Mouse (Mus musculus) spleen, adult 2 months (tissue): Measurements from ENCODE around the gene Slfn9. TPM values are rescaled to one million over a fixed set of nuclear protein-coding genes. Genes with fewer than 3 reads are reported as not detected.
"Not testable (repeated sequence)": the region's sequence is repeated elsewhere in the genome, so short reads cannot be mapped to it uniquely, and the experiment has no call there.

ENCODE experiments used
- DNase-seq, 2 experiments: peaks; one replicate each; pipeline versions ENCODE4 v3.0.0 to v3.0.0-alpha.2; 2012 to 2021; ENCODE audit warnings: low spot score in 2 of 2, low read depth in 1 of 2
- H3K27ac ChIP-seq: fragments of 200-500 bp; 2 replicates; pipeline ENCODE4 v1.5.1; 2012; ENCODE audit warnings: low read length, inconsistent platforms; ENCODE audit not compliant: insufficient read depth
- H3K27me3 ChIP-seq: fragments of 200-500 bp; 2 replicates; pipeline ENCODE4 v1.6.1; 2012; ENCODE audit warnings: mild to moderate bottlenecking, moderate library complexity, low read length, inconsistent platforms; ENCODE audit not compliant: control insufficient read depth, insufficient read depth
- H3K36me3 ChIP-seq: fragments of 200-500 bp; 2 replicates; pipeline ENCODE4 v1.6.1; 2012; ENCODE audit warnings: mild to moderate bottlenecking, low read length, inconsistent platforms; ENCODE audit not compliant: control insufficient read depth, insufficient read depth
- H3K4me1 ChIP-seq: fragments of 200-500 bp; 2 replicates; pipeline ENCODE4 v1.6.1; 2011; ENCODE audit warnings: inconsistent platforms; ENCODE audit not compliant: control insufficient read depth, insufficient read depth, insufficient read length
- H3K4me3 ChIP-seq: fragments of 200-500 bp; 2 replicates; pipeline ENCODE4 v1.5.1; 2011; ENCODE audit warnings: mild to moderate bottlenecking, inconsistent platforms; ENCODE audit not compliant: insufficient read depth, insufficient read length; ENCODE audit errors: extremely low read depth
- CTCF ChIP-seq: fragments of 200-500 bp; IDR thresholded peaks from 2 replicates; pipeline ENCODE4 v1.5.1; 2011; ENCODE audit warnings: mild to moderate bottlenecking, inconsistent platforms; ENCODE audit not compliant: insufficient read depth, insufficient read length, insufficient replicate concordance; ENCODE audit errors: extremely low read depth
- POLR2A ChIP-seq: fragments of 200-500 bp; IDR thresholded peaks from 2 replicates; pipeline ENCODE4 v1.6.1; 2011; ENCODE audit warnings: low read depth, low read length, inconsistent platforms
- WGBS: fragments of 180-500 bp; shearing (Covaris S2); methylation state at CpG from one replicate; pipeline ENCODE4 v1.1.7; 2018; 5-methylcytosine and 5-hydroxymethylcytosine counted together
- polyA plus RNA-seq: library from polyadenylated mRNA; depleted of rRNA; stranded (reverse); fragments of >200 nt; gene quantifications from 2 replicates; pipeline ENCODE4 v1.2.3, GENCODE M21; 2012

Gene Slfn9
- polyA plus RNA-seq, 1 experiment = 1.6 TPM

GRCm38 (mm10) chr11:82947457-82947856 is 44.2 kb downstream of the Slfn9 start:
- Histone ChIP-seq H3K4me1 (peaks cover 3% of the 10 kb centered on the region; the same call in 1 of the 2 replicates), H3K36me3 (no peaks in the 10 kb centered on the region), H3K27me3 (no peaks in the 10 kb centered on the region), H3K27ac (peak overlapping the region; percentile 30), H3K4me3 (no peak overlapping the region)
- 29% methylated on average over 4 of the region's 4 CpGs for WGBS
- DNase-seq = peak; percentile 21 to 60
- TF ChIP-seq CTCF (no peak), POLR2A (no peak)

DNA sequence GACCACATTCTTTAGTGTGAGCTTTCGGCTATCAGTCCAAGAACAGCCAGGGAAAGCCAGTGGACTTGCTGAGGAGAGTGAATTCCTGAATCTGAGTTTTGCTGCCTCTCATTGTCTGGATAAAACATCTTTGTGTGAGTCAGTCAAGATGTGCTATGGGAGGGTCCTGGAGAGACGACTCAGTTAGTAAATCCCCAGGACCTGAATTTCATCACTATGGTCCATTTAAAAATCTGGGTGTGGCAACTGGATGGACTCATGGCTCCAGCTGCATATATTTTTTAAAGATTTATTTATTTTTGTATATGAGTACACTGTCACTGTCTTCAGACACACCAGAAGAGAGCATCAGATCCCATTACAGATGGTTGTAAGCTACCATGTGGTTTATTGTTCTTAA is 46.0 kb downstream of the Slfn9 start:
- no peaks in the 10 kb centered on the region for H3K36me3 ChIP-seq
- H3K4me1 ChIP-seq = 0 out of 2 replicates have a peak, but pooled peaks cover 3% of the 10 kb centered on the region
- no peak for DNase-seq
- no peak overlapping the region for H3K27ac ChIP-seq
- no peak overlapping the region for H3K4me3 ChIP-seq
- H3K27me3 ChIP-seq = no peaks in the 10 kb centered on the region
- TF ChIP-seq POLR2A (no peak), CTCF (no peak)
- whole genome bisulfite sequencing = 81% methylated on average over 2 of the region's 2 CpGs

- no peaks in the 10 kb centered on the region for H3K36me3 ChIP-seq
- TF ChIP-seq POLR2A (no peak), CTCF (no peak)
- no peak for DNase-seq
- H3K27ac ChIP-seq = no peak overlapping the region
- 71% methylated on average over 6 of the region's 6 CpGs for WGBS
- no peaks in the 10 kb centered on the region for H3K27me3 ChIP-seq
- 0 out of 2 replicates have a peak, but pooled peaks cover 3% of the 10 kb centered on the region for H3K4me1 ChIP-seq
- H3K4me3 ChIP-seq = no peak overlapping the region
These were observed 48.3 kb downstream of the Slfn9 start for GRCm38 (mm10) chr11:82943336-82943735.

GRCm38 (mm10) chr11:82933186-82933585 is 58.4 kb downstream of the Slfn9 start:
- Histone ChIP-seq H3K27ac (no peak overlapping the region), H3K36me3 (no peaks in the 10 kb centered on the region), H3K4me1 (peaks cover 7% of the 10 kb centered on the region), H3K4me3 (peak overlapping the region; percentile 50), H3K27me3 (peaks cover 26% of the 10 kb centered on the region)
- no peak for DNase-seq
- 3% methylated on average over 29 of the region's 29 CpGs for WGBS
- TF ChIP-seq CTCF = no peak

DNA sequence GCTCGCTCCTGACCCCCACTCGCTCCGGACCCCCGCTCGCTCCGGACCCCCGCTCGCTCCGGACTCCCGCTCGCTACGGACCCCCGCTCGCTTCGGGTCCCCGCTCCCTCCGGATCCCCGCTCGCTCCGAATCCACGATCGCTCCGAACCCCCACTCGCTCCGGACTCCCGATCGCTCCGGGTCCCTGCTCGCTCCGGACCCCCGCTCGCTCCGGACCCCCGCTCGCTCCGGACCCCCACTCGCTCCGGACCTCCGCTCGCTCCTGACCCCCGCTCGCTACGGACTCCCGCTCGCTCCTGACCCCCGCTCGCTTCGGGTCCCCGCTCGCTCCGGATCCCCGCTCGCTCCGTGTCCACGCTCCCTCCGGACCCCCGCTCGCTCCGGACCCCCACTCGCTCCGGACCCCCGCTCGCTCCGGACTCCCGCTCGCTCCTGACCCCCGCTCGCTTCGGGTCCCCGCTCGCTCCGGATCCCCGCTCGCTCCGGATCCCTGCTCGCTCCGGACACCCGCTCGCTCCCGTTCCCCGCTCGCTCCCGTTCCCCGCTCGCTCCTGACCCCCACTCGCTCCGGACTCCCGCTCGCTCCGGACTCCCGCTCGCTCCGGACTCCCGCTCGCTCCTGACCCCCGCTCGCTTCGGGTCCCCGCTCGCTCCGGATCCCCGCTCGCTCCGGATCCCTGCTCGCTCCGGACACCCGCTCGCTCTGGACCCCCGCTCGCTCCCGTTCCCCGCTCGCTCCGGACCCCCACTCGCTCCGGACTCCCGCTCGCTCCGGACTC is 59.8 kb downstream of the Slfn9 start:
- H3K36me3 ChIP-seq, H3K27ac ChIP-seq, DNase-seq, H3K4me1 ChIP-seq: not testable (repeated sequence)
- H3K4me3 ChIP-seq = peak overlapping the region; percentile 30; the same call in 1 of the 2 replicates
- 4% methylated on average over 110 of the region's 119 CpGs for WGBS
- peaks cover 26% of the 10 kb centered on the region for H3K27me3 ChIP-seq

GRCm38 (mm10) chr11:82931161-82931560 is 60.5 kb downstream of the Slfn9 start:
- not testable (repeated sequence) for DNase-seq, H3K36me3 ChIP-seq, H3K27ac ChIP-seq, H3K4me1 ChIP-seq
- Histone ChIP-seq H3K4me3 (0 out of 2 replicates have a peak overlapping the region, but pooled peaks have one; percentile 27), H3K27me3 (peaks cover 26% of the 10 kb centered on the region)
- WGBS = 8% methylated on average over 61 of the region's 63 CpGs

DNA sequence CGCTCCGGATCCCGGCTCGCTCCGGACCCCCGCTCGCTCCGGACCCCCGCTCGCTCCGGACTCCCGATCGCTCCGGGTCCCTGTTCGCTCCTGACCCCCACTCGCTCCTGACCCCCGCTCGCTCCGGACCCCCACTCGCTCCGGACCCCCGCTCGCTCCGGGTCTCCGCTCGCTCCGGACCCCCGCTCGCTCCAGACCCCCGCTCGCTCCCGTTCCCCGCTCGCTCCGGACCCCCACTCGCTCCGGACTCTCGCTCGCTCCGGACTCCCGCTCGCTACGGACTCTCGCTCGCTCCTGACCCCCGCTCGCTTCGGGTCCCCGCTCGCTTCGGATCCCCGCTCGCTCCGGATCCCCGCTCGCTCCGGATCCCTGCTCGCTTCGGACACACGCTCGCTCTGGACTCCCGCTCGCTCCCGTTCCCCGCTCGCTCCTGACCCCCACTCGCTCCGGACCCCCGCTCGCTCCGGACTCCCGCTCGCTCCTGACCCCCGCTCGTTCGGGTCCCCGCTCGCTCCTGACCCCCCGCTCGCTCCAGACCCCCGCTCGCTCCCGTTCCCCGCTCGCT is 61.2 kb downstream of the Slfn9 start:
- H3K36me3 ChIP-seq, H3K27ac ChIP-seq, H3K4me3 ChIP-seq, H3K4me1 ChIP-seq, DNase-seq: not testable (repeated sequence)
- peaks cover 24% of the 10 kb centered on the region for H3K27me3 ChIP-seq
- 12% methylated on average over 84 of the region's 85 CpGs for WGBS
